Mouse (Mus musculus) forebrain, embryonic 16.5 days (tissue): ENCODE results near the gene Pax6. TPM values are rescaled to one million over a fixed set of nuclear protein-coding genes. Genes with fewer than 3 reads are reported as not detected.

ENCODE experiments used
- ATAC-seq: fragments of 200-750 bp; cut with Nextera tagmentation; 2 replicates; pipeline ENCODE4 v1.8.0; 2017; ENCODE audit warnings: mild to moderate bottlenecking, moderate library complexity
- H3K27ac ChIP-seq: fragments of 300-500 bp; sonication (generic); 2 replicates; pipeline ENCODE4 v1.5.1; 2014; ENCODE audit warnings: low read length, control low read depth
- H3K27me3 ChIP-seq: fragments of 300-500 bp; sonication (generic); replicated peaks from 2 replicates; pipeline ENCODE4 v1.6.1; 2014; ENCODE audit warnings: low read length; ENCODE audit not compliant: control insufficient read depth, insufficient read depth
- H3K36me3 ChIP-seq: fragments of 300-500 bp; sonication (generic); 2 replicates; pipeline ENCODE4 v1.6.1; 2014; ENCODE audit not compliant: control insufficient read depth, insufficient read depth
- H3K4me1 ChIP-seq: fragments of 300-500 bp; sonication (generic); replicated peaks from 2 replicates; pipeline ENCODE4 v1.6.1; 2014; ENCODE audit warnings: low read length; ENCODE audit not compliant: control insufficient read depth, insufficient read depth
- H3K4me2 ChIP-seq: fragments of 300-500 bp; sonication (generic); 2 replicates; pipeline ENCODE4 v1.6.1; 2014; ENCODE audit warnings: mild to moderate bottlenecking, low read length, control low read depth
- H3K4me3 ChIP-seq: fragments of 300-500 bp; sonication (generic); replicated peaks from 2 replicates; pipeline ENCODE4 v1.5.1; 2014; ENCODE audit warnings: mild to moderate bottlenecking, low read length, control low read depth
- H3K9ac ChIP-seq: fragments of 300-500 bp; sonication (generic); replicated peaks from 2 replicates; pipeline ENCODE4 v1.6.1; 2014; ENCODE audit warnings: low read depth, low read length, control low read depth
- H3K9me3 ChIP-seq: fragments of 300-500 bp; sonication (generic); 2 replicates; pipeline ENCODE4 v1.6.1; 2016; ENCODE audit warnings: low read length; ENCODE audit not compliant: control insufficient read depth
- WGBS: fragments of 180-500 bp; shearing (Covaris S2); extraction: QIAGEN DNeasy Blood & Tissue Kit; methylation state at CpG from one replicate; pipeline ENCODE4 v1.1.7; 2014; 5-methylcytosine and 5-hydroxymethylcytosine counted together
- polyA plus RNA-seq: library from polyadenylated mRNA; unstranded; fragments of >200 nt; fragmentation: Nextera tagmentation; extraction: Ambion mirVana; gene quantifications from 2 replicates; pipeline ENCODE4 v1.2.1, GENCODE M21; 2015

Gene Pax6
- polyA plus RNA-seq: 39.9 and 42.2 TPM in 2 replicates

GRCm38 (mm10) chr2:105668271-105669270 is at the start of gene Pax6:
Gene Pax6, plus strand, starts transcription at chr2:105668900.
- Histone ChIP-seq H3K9me3 (no peaks in the 10 kb centered on the region), H3K4me3 (peak within 1 kb of the TSS; percentile 34), H3K9ac (peak within 1 kb of the TSS; percentile 49), H3K4me2 (peak within 1 kb of the TSS; percentile 43), H3K27ac (no peak within 1 kb of the TSS), H3K27me3 (peaks cover 53% of the 10 kb centered on the region), H3K36me3 (no peaks in the 10 kb centered on the region), H3K4me1 (peaks cover 34% of the 10 kb centered on the region)
- 2% methylated on average over 44 of the region's 44 CpGs for WGBS
- ATAC-seq: no peak

GRCm38 (mm10) chr2:105648933-105649332 is 19.8 kb upstream of the Pax6 start:
- 97% methylated on average over 2 of the region's 2 CpGs for WGBS
- Histone ChIP-seq H3K4me1 (no peaks in the 10 kb centered on the region), H3K27me3 (no peaks in the 10 kb centered on the region), H3K36me3 (no peaks in the 10 kb centered on the region), H3K9me3 (no peaks in the 10 kb centered on the region), H3K4me2 (no peak overlapping the region), H3K9ac (no peak overlapping the region), H3K27ac (no peak overlapping the region), H3K4me3 (no peak overlapping the region)
- no peak for ATAC-seq

- Histone ChIP-seq H3K4me1 (peaks cover 18% of the 10 kb centered on the region), H3K9me3 (no peaks in the 10 kb centered on the region), H3K4me2 (no peak overlapping the region), H3K27ac (no peak overlapping the region), H3K27me3 (peaks cover 34% of the 10 kb centered on the region), H3K36me3 (no peaks in the 10 kb centered on the region), H3K4me3 (no peak overlapping the region), H3K9ac (no peak overlapping the region)
- ATAC-seq: no peak
- 93% methylated on average over 8 of the region's 8 CpGs for WGBS
Observed at GRCm38 (mm10) chr2:105656456-105656855, 12.2 kb upstream of the Pax6 start.

GRCm38 (mm10) chr2:105659350-105659749 is 9.3 kb upstream of the Pax6 start:
- peak overlapping the region; percentile 43; the same call in 1 of the 2 replicates for H3K4me2 ChIP-seq
- no peaks in the 10 kb centered on the region for H3K36me3 ChIP-seq
- peaks cover 20% of the 10 kb centered on the region for H3K4me1 ChIP-seq
- H3K27ac ChIP-seq: no peak overlapping the region
- WGBS: 23% methylated on average over 9 of the region's 9 CpGs
- H3K9ac ChIP-seq: no peak overlapping the region
- H3K27me3 ChIP-seq: peaks cover 49% of the 10 kb centered on the region
- ATAC-seq: no peak
- H3K4me3 ChIP-seq: no peak overlapping the region; the same call in 1 of the 2 replicates
- no peaks in the 10 kb centered on the region for H3K9me3 ChIP-seq

GRCm38 (mm10) chr2:105659926-105660873 is 8.5 kb upstream of the Pax6 start:
- Histone ChIP-seq H3K4me3 (peak overlapping the region; percentile 21), H3K9ac (no peak overlapping the region), H3K27me3 (peaks cover 57% of the 10 kb centered on the region), H3K9me3 (no peaks in the 10 kb centered on the region), H3K4me1 (peaks cover 20% of the 10 kb centered on the region), H3K27ac (no peak overlapping the region), H3K36me3 (no peaks in the 10 kb centered on the region), H3K4me2 (peak overlapping the region; percentile 43)
- 3% methylated on average over 41 of the region's 41 CpGs for WGBS
- ATAC-seq: peak; percentile 53; the same call in 1 of the 2 replicates

- H3K36me3 ChIP-seq: no peaks in the 10 kb centered on the region
- H3K4me3 ChIP-seq: peak overlapping the region; percentile 21
- H3K9ac ChIP-seq: no peak overlapping the region
- ATAC-seq: no peak
- H3K4me1 ChIP-seq: peaks cover 20% of the 10 kb centered on the region
- WGBS: 2% methylated on average over 26 of the region's 26 CpGs
- peaks cover 66% of the 10 kb centered on the region for H3K27me3 ChIP-seq
- no peaks in the 10 kb centered on the region for H3K9me3 ChIP-seq
- no peak overlapping the region for H3K27ac ChIP-seq
- H3K4me2 ChIP-seq: peak overlapping the region; percentile 41
Observed at GRCm38 (mm10) chr2:105660874-105661622, 7.7 kb upstream of the Pax6 start.

GRCm38 (mm10) chr2:105661623-105662066 is 7.1 kb upstream of the Pax6 start:
- peaks cover 66% of the 10 kb centered on the region for H3K27me3 ChIP-seq
- H3K9me3 ChIP-seq: no peaks in the 10 kb centered on the region
- no peak overlapping the region for H3K27ac ChIP-seq
- ATAC-seq: peak; percentile 50; the same call in 1 of the 2 replicates
- H3K4me3 ChIP-seq: peak overlapping the region; percentile 17; the same call in 1 of the 2 replicates
- 0 out of 2 replicates have a peak overlapping the region, but pooled peaks have one; percentile 29 for H3K9ac ChIP-seq
- peak overlapping the region; percentile 41 for H3K4me2 ChIP-seq
- H3K4me1 ChIP-seq: peaks cover 20% of the 10 kb centered on the region
- H3K36me3 ChIP-seq: no peaks in the 10 kb centered on the region
- WGBS: 1% methylated on average over 18 of the region's 18 CpGs

- peaks cover 22% of the 10 kb centered on the region for H3K4me1 ChIP-seq
- H3K27me3 ChIP-seq: peaks cover 66% of the 10 kb centered on the region
- H3K9ac ChIP-seq: no peak overlapping the region
- H3K36me3 ChIP-seq: no peaks in the 10 kb centered on the region
- H3K27ac ChIP-seq: no peak overlapping the region
- ATAC-seq: no peak
- H3K4me3 ChIP-seq: no peak overlapping the region
- H3K9me3 ChIP-seq: no peaks in the 10 kb centered on the region
- 4% methylated on average over 16 of the region's 16 CpGs for WGBS
- H3K4me2 ChIP-seq: no peak overlapping the region
Observed at GRCm38 (mm10) chr2:105662121-105662520, 6.6 kb upstream of the Pax6 start.
